In the genomic region with DNA sequence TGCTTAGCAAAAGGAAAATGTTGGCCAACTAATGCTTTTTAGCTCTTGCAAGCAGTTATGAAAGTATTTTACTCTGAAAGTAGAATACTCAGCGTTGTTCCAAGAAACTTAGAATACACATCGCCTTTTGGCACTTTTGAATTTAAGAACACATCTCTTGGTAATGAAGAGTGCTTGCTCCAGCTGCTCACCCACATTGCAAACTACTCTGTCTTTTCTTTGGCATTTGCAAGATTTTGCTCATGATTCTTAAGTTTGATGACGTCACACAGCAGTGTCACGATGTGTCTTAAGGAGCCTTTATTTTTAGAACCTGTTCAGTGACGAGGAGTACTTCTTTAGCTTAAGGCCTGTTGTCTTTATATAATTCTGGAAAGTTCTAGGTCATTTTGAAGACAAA, we compare ENCODE assay signal across 18 mouse cellular contexts.
DNase-seq lines count a peak whose midpoint lies in the region; TF ChIP-seq lines count a peak whose summit lies in the region.
"Had no signal": no experiment of that assay in that cellular context is flagged by ENCODE, and none has a peak within 500 bp of the region (broad histone marks: within the 10 kb centered on the region; RNA-seq: fewer than 3 reads in every experiment).

No protein-coding gene starts in this region.

- H3K4me3 ChIP-seq in left cerebral cortex, adult 2 months = no peak overlapping the region
- H3K4me3 ChIP-seq: forebrain, embryonic 10.5 days; forebrain, embryonic 13.5 days; gastrocnemius, adult 2 months; hindbrain, embryonic 12.5 days; hindbrain, embryonic 15.5 days had no signal

- intact Hi-C loops in left cerebral cortex, adult 2 months (cut with DNase I) = loop anchor here (5.0 to 10.0 kb wide), 6 partner anchors 95 to 1155 kb away; no protein-coding TSS in a partner anchor

- TF ChIP-seq CTCF in left cerebral cortex, adult 2 months (IDR thresholded peaks at IDR 0.05) = no peak

- DNase-seq in left cerebral cortex, adult 18-20 months (ENCODE audit: low spot score in 2 of 2) = peak; percentile 5 to 33
- no peak for DNase-seq in left cerebral cortex, adult 2 months (ENCODE audit: extremely low spot score in 1 of 2, low spot score in 2 of 2)
- peak; percentile 49 for DNase-seq in right cerebral cortex, adult 18-20 months
- no peak for DNase-seq in right cerebral cortex, postnatal 10 days (ENCODE audit: low spot score in 2 of 2)
- DNase-seq in brain, adult 2 months (ENCODE audit: low read depth, low spot score) = peak; percentile 80
- peak; percentile 75 for DNase-seq in telencephalon, adult 2 months (ENCODE audit: low read depth, low spot score)
- DNase-seq: adrenal gland, adult 2 months; adrenal gland, postnatal 14 days; cerebellum, adult 11-12 months; cerebellum, adult 8-10 months; cerebellum, postnatal 10 days; gastrocnemius, adult 2 months; gastrocnemius, postnatal 14 days; heart, adult 11 months had no signal

- no peak overlapping the region; the same call in 1 of the 2 replicates for H3K27ac ChIP-seq in left cerebral cortex, adult 2 months
- H3K27ac ChIP-seq: forebrain, embryonic 10.5 days; forebrain, embryonic 13.5 days; gastrocnemius, adult 2 months; hindbrain, embryonic 12.5 days; hindbrain, embryonic 15.5 days had no signal

Comparison
In these comparisons a context has a peak if more than half of its experiments do, and no peak if none do; other contexts are left out.
1. DNase-seq: peak in left cerebral cortex, adult 18-20 months (2 of 2), right cerebral cortex, adult 18-20 months (single experiment), brain, adult 2 months (single experiment) and telencephalon, adult 2 months (single experiment); none in left cerebral cortex, adult 2 months (0 of 2) and right cerebral cortex, postnatal 10 days (0 of 2).